Mouse (Mus musculus) gastrocnemius, postnatal 10 days (tissue): ENCODE data around the gene Zkscan16. TPM values are rescaled to one million over a fixed set of nuclear protein-coding genes. Genes with fewer than 3 reads are reported as not detected.

Experiments
- DNase-seq: peaks from one replicate; pipeline ENCODE4 v3.0.0; 2021; ENCODE audit warnings: mixed read lengths
- total RNA-seq, 2 experiments: library from RNA; stranded (reverse); gene quantifications; 2 replicates each; pipeline ENCODE4 v1.2.3; 2021

Gene Zkscan16
- total RNA-seq, 2 experiments from 2014 or later = 0.21 to 0.25 TPM

- no peak for DNase-seq
These were observed 57.2 kb downstream of the Zkscan16 start for GRCm38 (mm10) chr4:59000614-59001013.

GRCm38 (mm10) chr4:59002948-59003805 lies 59.7 kb downstream of the Zkscan16 start, which contains the start of gene Gm20503:
TSS of gene Gm20503 (plus strand) at chr4:59003210.
- DNase-seq = peak; percentile 91

- no peak for DNase-seq
These were observed 60.4 kb downstream of the Zkscan16 start for GRCm38 (mm10) chr4:59003806-59004200.

GRCm38 (mm10) chr4:59006211-59006610 lies 62.8 kb downstream of the Zkscan16 start:
- DNase-seq = no peak

GRCm38 (mm10) chr4:59007016-59007415 lies 63.6 kb downstream of the Zkscan16 start:
- no peak for DNase-seq

Other genes with a start within 250 kb of the Zkscan16 start
- gene Olfr267, start 155.9 kb upstream of the Zkscan16 start, total RNA-seq = under 1 TPM; 0.14 TPM
- 100 to 1,000 TPM; 218 to 227 TPM for gene Ecpas, start 30.9 kb upstream of the Zkscan16 start, total RNA-seq
- 1 to 10 TPM; 4.7 to 5.1 TPM for gene Ptgr1, start 43.5 kb downstream of the Zkscan16 start, total RNA-seq
- gene Dnajc25, start 51.4 kb downstream of the Zkscan16 start, total RNA-seq = 10 to 100 TPM; 11.3 to 13.7 TPM
- 1 to 10 TPM in 1 of 2 experiments, not detected in 1; 1.3 TPM for gene Gm20503, start 59.6 kb downstream of the Zkscan16 start, total RNA-seq
- 10 to 100 TPM; 27.3 to 32.5 TPM for gene Gng10, start 91.5 kb downstream of the Zkscan16 start, total RNA-seq
- gene AI481877, start 195.4 kb downstream of the Zkscan16 start, total RNA-seq = not detected
- 10 to 100 TPM; 14.2 to 19.7 TPM for gene Ugcg, start 245.6 kb downstream of the Zkscan16 start, total RNA-seq